Mouse (Mus musculus): Measurements from ENCODE around the gene Poln.
A peak's percentile ranks its signal among the peaks of the same experiment; 100 is the strongest.

Gene Poln

GRCm38 (mm10) chr5:34186391-34186790 is 17.1 kb upstream of the Poln start:
- DNase-seq, result no peak

GRCm38 (mm10) chr5:34185791-34186190 is 16.5 kb upstream of the Poln start:
- no peak for DNase-seq

GRCm38 (mm10) chr5:34185051-34185580 is 15.9 kb upstream of the Poln start:
- DNase-seq, result no peak

GRCm38 (mm10) chr5:34183976-34184375 is 14.7 kb upstream of the Poln start:
- DNase-seq, result peak; percentile 0

GRCm38 (mm10) chr5:34183156-34183880 is 14.1 kb upstream of the Poln start:
- peak; percentile 77 for DNase-seq

GRCm38 (mm10) chr5:34182486-34182885 is 13.2 kb upstream of the Poln start:
- peak; percentile 62 for DNase-seq

- no peak for DNase-seq
These were observed 8.6 kb upstream of the Poln start for GRCm38 (mm10) chr5:34177821-34178220.

- DNase-seq, result no peak
These were observed 7.8 kb upstream of the Poln start for GRCm38 (mm10) chr5:34177091-34177490.

- DNase-seq, result no peak
These were observed 7.4 kb upstream of the Poln start for GRCm38 (mm10) chr5:34176691-34177090.

GRCm38 (mm10) chr5:34175403-34175694 is 6.1 kb upstream of the Poln start:
- DNase-seq, result no peak

GRCm38 (mm10) chr5:34174550-34175402 is 5.5 kb upstream of the Poln start:
- no peak for DNase-seq

- no peak for DNase-seq
These were observed 4.8 kb upstream of the Poln start for GRCm38 (mm10) chr5:34174021-34174420.

- no peak for DNase-seq
These were observed 1.5 kb upstream of the Poln start for GRCm38 (mm10) chr5:34170726-34171125.

- DNase-seq, result no peak
These were observed 706 bp upstream of the Poln start for GRCm38 (mm10) chr5:34169954-34170353.

GRCm38 (mm10) chr5:34167857-34168256 is 1.4 kb downstream of the Poln start:
- DNase-seq, result no peak

GRCm38 (mm10) chr5:34165793-34166192 is 3.5 kb downstream of the Poln start:
- no peak for DNase-seq

- no peak for DNase-seq
These were observed 20.8 kb downstream of the Poln start for GRCm38 (mm10) chr5:34148476-34148875.

- no peak for DNase-seq
These were observed 21.7 kb downstream of the Poln start for GRCm38 (mm10) chr5:34147554-34147953.

- peak; percentile 52 for DNase-seq
These were observed 29.5 kb downstream of the Poln start for GRCm38 (mm10) chr5:34139751-34140150.

- DNase-seq, result no peak
These were observed 36.5 kb downstream of the Poln start for GRCm38 (mm10) chr5:34132731-34133130.

GRCm38 (mm10) chr5:34124131-34124530 is 45.1 kb downstream of the Poln start:
- DNase-seq, result no peak

GRCm38 (mm10) chr5:34119121-34119856 is 50.0 kb downstream of the Poln start:
- no peak for DNase-seq

- DNase-seq, result peak; percentile 4
These were observed 63.6 kb downstream of the Poln start for GRCm38 (mm10) chr5:34105681-34106080.
